Mouse (Mus musculus): ENCODE measurements around the gene Cadm3. TPM values are rescaled to one million over a fixed set of nuclear protein-coding genes. Genes with fewer than 3 reads are reported as not detected.

Cadm3 gene
- polyA plus RNA-seq, 1 experiment, result not detected

DNA sequence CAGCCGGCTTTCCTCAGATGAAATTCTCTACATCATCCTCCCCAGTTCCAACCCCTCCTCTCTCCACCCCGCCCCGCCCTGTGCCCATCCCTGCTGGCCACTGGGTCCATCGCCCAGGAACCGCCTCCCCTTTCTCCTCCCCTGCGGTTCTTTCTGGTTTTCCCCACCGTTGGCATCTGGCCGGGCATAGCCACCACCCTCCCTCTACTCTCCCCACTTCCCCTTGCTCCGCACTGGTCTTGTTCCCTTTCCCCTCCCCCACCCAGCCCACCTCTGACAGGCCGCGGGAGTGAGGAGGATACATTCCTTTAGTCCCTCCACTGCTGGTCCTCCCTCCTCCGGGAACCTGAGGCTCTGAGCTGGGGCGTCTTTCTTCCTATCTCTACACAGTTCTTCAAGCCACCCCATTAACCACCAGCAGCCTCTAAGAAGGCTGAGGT is 1.5 kb downstream of the Cadm3 start:
- TF ChIP-seq GATA1 (IDR thresholded peaks at IDR 0.05; ENCODE audit: low read length), result no peak

DNA sequence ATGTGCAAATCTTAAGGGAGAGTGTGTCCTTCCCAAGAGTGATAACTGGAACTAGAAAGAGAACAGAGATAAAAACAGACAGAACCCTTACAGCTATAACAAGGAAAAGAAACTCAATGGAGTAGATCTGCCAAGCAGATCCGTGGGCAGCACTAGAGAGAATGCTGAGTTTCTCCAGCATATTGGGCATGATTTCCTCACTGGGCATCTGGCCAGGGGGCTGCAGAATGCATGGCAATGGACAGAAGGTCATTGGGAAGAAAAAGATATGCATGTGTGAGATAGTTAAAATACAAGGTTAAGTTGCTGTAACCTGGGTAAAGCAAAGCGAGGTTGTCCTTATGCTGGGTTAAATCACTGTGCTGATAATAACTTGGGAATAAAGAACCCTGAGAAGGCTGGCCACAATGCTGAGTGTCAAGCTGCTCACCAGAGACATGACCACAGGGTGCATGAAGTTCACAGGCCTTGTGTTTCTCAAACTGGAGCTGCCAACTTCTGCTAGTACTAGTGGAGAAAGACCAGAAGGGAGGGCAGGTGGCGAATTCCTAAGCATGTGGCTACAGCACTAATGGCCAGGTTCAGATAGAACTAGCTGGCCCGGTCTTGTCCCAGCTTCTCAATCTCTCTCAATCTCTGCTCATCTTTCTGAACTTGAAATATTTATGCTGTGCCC is 3.2 kb downstream of the Cadm3 start:
- TF ChIP-seq GATA1 (IDR thresholded peaks at IDR 0.05; ENCODE audit: low read length), result no peak

DNA sequence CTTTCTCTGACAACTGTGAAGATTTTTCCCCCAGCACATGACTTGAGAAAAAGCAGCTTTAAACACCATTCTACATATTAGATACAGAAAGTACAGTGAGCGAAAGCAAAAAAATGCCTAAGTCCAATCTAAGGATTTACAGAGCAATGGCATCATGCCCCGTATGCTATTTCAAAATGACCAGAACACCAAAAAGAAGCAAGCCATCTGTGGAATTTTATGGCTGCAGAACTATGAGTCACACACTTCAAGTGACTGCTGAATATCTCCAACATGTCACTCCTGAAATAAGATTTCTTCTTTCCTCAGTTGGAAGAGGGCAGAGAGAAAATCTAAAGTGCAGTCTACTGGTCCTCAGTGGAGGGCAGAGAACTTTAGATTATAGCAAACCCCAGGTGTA is 4.1 kb downstream of the Cadm3 start:
- TF ChIP-seq GATA1 (IDR thresholded peaks at IDR 0.05; ENCODE audit: low read length), result no peak

DNA sequence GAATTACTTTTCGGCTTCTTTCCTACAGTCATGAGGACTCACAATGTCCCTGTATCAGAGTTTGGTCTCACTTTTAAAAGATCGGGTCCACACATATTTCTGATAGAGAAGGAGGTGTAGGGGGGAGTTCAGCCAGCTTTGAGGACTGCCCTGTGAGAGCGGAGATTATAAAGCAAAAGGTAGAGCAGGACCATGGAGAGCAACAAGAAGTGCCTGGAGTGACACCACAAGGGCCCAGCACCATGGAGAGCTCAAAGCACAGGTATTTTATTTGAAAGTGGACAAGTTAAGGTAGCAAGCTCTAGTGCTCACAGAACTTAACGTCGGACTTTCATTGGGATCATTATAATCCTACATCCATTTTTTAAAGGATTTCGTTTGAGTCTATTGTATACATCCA is 5.8 kb downstream of the Cadm3 start:
- TF ChIP-seq GATA1 (IDR thresholded peaks at IDR 0.05; ENCODE audit: low read length), result no peak

- TF ChIP-seq GATA1 (IDR thresholded peaks at IDR 0.05; ENCODE audit: low read length), result no peak
Observed at GRCm38 (mm10) chr1:173359590-173360290, 7.8 kb downstream of the Cadm3 start.

DNA sequence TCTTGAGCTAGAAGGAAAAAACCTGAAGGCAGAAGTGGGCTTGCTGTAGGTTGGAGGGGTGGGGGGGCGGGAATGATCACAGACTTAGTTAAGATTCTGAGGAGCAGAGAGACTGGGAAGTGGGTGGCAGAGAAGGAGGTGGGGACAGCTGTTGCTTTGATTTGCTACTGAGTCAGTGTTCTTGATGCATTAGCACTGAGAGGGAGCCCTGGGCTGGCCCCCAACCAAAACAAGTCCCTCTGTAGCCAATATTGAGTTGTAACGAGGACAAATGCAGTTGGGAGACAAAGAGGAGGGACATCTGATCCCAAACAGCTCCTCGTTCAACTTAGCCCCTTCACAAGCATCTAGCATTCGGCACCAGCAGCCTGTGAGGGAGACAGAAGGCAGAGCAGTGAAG is 9.7 kb downstream of the Cadm3 start:
- no peak for TF ChIP-seq GATA1 (IDR thresholded peaks at IDR 0.05; ENCODE audit: low read length)

DNA sequence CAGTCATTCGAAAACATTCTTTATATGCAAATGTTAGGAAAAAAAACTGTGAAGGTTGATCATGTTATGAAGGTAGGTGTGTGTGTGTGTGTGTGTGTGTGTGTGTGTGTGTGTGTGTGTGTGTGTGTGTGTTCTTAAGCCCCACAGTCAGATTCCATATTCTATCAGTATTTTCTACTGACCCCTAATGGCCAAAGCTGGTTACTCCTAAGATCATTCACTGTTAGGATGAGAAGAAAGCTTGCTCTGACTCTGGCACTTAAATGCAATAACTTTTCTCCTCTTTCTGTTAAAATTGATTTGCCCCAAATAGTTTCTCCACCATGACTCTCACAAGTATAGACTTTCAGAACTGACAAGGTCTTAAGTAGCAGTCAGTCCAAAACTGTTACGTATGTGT is 10.8 kb downstream of the Cadm3 start:
- no peak for TF ChIP-seq GATA1 (IDR thresholded peaks at IDR 0.05; ENCODE audit: low read length)

DNA sequence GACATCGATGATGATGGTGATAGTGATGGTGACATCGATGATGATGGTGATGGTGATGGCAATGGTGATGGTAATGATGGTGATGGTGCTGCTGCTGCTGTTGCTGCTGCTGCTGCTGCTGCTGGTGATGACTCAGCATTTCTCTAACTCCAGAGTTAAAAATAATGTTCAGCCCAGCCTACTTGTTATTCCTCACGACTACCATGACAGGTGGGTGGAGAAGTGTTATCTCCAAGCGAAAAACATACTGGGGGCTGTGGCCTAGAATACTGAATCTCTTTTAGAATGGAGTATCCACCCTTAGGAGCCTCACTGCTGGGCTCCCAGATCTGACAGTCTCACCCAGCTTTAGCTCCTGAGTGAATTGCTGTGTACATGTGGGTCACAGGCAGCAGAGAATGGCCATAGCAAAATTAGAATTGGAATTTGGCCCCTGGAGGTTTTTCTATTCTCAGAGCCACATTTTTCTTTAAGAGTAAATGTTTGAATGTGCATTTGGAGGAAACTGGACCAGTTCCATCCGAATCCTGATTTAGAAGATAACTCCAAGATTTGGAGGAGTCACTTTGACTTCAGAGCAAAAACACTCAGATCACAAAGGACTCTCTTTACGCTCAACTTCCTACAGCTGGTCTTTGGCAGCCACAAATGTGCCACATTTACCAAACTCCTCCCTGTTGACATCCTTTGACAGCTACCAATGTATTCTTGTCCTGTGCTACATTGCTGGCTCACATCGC is 12.2 kb downstream of the Cadm3 start:
- no peak for TF ChIP-seq GATA1 (IDR thresholded peaks at IDR 0.05; ENCODE audit: low read length)

DNA sequence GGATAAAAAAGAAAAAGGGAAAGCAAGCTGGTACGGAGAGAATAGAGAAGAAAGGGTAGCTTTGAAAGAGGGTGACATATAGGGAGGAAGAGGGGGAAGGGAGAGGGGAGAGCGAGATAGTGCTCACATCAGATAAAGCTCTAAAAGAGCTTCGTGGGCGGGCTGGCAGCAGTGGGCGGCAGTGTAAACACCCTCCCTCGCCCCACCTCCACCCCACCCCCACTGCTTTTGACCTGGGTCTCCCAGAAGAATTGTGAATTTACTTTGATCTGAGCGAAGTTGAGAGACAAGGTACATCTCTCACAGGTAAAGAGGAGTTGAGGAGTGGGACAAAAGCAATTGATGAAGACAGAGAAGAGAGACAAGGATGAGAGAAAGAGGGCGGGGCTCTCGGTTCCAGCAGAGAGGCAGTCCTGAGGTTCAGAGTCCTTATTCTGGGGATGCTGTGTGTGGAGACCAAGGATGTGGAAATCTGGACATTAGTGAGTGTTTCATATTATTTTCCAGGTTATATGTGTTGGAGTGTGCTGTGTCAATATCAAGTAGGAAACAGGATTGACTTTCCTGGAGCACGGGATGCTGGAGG is 17.0 kb downstream of the Cadm3 start, which contains the start of gene Aim2:
Aim2 (plus strand) TSS at position 508 of the 586 bp plus-strand sequence.
- TF ChIP-seq GATA1 (IDR thresholded peaks at IDR 0.05; ENCODE audit: low read length), result no peak

- no peak for TF ChIP-seq GATA1 (IDR thresholded peaks at IDR 0.05; ENCODE audit: low read length)
Observed at GRCm38 (mm10) chr1:173349946-173350345, 17.5 kb downstream of the Cadm3 start.

- no peak for TF ChIP-seq GATA1 (IDR thresholded peaks at IDR 0.05; ENCODE audit: low read length)
Observed at GRCm38 (mm10) chr1:173349192-173349591, 18.3 kb downstream of the Cadm3 start.

GRCm38 (mm10) chr1:173348527-173348926 is 19.0 kb downstream of the Cadm3 start:
- TF ChIP-seq GATA1 (IDR thresholded peaks at IDR 0.05; ENCODE audit: low read length), result no peak

GRCm38 (mm10) chr1:173345112-173345511 is 22.4 kb downstream of the Cadm3 start:
- no peak for TF ChIP-seq GATA1 (IDR thresholded peaks at IDR 0.05; ENCODE audit: low read length)

- TF ChIP-seq GATA1 (IDR thresholded peaks at IDR 0.05; ENCODE audit: low read length), result no peak
Observed at GRCm38 (mm10) chr1:173343934-173344333, 23.6 kb downstream of the Cadm3 start.

- TF ChIP-seq GATA1 (IDR thresholded peaks at IDR 0.05; ENCODE audit: low read length), result no peak
Observed at GRCm38 (mm10) chr1:173342425-173342824, 25.1 kb downstream of the Cadm3 start.

DNA sequence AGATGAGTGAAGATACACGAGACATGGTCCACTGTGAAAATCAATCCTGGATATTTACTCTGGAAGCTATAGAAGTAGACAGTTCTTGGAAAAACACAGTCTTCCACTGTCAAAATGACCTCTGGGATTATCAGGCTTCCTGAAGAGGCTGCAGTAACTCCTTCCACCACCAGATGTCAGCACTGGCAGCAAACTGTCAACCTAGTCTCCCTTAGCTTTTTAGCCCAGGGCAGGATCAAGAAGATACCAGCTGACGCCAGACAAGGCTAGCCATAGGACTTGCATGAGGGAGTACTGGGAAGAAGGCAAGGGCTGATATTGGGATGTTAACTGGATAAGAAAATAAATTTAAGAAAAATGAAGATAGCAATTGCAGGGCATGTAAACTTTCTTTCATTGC is 28.0 kb downstream of the Cadm3 start:
- no peak for TF ChIP-seq GATA1 (IDR thresholded peaks at IDR 0.05; ENCODE audit: low read length)
